Mouse (Mus musculus): ENCODE data around the gene Fto. TPM values are rescaled to one million over a fixed set of nuclear protein-coding genes. Genes with fewer than 3 reads are reported as not detected.

Gene Fto
- total RNA-seq, 2 experiments from 2014 or later = 7.5 to 7.9 TPM

DNA sequence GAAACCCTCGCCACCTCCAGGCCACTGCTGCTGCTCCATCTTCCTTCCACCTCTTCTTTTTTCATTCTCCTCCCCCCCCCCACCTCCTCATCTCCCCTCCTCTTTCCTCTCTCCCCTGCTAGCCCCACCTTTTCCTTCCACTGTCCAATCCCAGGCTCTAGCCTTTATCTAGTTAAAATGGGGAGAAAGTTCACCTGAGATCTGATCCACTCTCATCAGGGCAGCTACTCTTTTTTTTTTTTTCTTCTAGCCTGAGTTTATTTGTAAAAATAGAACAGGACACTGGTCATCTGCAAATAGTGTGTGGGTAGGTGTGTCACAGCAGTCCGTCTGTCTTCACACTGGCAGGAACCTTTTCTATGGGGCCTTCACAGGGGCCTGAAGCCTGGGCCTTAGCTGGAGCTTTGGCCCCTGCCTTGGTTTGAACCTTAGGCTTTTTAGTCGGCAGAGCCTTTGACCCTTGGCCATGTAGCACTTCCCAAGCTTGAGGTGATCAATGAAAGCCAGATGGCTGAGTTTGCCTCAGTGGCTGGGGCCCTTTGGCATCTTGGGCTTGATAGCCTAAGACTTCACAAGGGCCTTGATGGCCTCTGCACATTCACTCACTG, 117.1 kb downstream of the Fto start:
- ATAC-seq (replicated peaks; ENCODE audit: low FRiP score, poor library complexity, severe bottlenecking) = no peak

DNA sequence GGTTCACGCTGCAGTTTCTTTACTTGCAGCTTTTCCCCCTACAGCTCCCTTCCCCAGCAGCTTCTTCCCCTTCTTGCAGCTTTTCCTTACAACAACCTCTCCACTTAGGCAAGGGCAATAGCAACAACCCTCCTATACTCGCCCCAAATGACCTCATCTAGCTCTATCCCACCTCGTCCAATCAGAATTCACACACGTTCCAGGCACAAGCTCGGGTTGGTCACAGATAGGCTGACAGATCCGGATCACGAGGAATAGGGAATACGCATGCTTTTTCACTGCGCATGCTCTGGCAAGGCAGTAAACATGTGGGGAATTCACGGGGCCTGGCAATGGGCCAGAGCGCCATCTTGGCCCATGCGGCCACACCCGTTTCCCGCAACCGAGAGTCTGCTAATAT, 122.7 kb downstream of the Fto start:
- ATAC-seq (replicated peaks; ENCODE audit: low FRiP score, poor library complexity, severe bottlenecking) = no peak

DNA sequence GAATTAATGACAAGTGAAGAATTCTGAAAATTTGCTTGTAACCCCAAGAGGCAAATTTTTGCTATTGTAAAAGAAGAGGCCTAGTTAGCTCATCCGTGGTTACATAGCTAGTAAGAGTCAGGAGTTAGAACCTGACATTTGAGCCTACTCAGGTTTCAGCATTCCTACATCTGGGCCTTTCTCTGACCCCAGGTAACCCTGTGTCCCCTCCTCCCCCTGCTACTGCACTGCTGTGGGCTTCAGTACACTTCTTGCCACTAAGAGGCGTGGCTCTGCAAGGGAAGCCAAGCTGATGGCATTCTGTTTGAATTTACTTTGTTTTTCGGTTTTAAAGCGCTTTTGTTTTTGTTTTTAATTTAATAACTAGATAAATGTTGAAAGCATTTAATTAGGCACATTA, 130.6 kb downstream of the Fto start:
- no peak for ATAC-seq (replicated peaks; ENCODE audit: low FRiP score, poor library complexity, severe bottlenecking)

DNA sequence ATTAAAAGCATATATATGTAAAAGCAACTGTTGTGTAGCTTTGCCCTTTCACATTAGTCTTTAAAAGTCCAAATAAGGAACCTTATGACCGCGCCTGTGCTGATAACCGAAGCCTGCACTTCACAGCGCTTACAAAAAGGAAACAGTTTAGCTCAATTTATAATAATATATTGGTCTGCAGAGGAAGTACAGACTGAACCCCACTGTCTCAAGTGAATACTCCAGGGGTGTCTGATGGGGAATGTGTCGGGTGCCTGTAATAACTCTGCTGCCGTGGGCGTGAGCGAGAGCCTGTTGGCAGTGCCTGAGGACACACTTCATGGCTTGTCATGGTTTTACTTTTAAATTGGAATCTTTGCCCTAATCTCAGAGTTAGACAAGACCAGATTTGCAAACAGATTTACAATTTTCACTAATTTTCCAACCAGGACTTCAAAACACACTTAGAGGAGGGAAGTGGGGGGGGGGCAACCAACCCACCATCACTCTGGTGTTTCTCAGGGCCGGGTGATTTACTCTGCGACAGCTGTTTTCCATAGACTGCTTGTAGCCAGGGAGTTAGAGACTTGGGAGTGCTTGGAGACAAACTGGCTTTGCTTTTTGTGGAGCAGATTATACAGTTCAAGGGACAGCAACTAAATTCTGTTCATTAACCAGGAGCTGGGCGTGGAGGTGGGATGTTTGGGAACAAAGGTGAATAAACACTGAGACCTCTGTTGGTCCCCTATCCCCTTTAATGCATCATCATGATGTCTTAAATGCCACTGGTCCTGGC, 131.5 kb downstream of the Fto start:
- no peak for ATAC-seq (replicated peaks; ENCODE audit: low FRiP score, poor library complexity, severe bottlenecking)

DNA sequence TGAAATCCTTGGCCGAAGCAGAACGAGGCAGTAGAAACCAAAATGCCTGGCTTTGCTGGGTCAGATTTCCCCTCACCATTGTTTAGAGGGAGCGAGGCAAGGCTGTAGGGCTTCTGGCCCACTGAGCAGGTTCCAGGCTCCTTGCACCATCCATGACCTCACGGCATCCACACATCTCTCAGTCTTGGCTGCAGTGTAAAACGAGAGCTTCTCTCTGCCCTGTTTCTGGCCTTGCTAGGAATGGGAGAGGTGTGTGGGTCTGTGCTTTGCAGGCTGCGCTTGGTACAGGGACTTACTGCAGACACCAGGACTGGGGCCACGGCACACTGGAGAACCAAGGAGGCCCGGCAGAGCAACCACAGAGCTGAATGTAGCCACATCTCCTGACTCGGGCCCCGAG, 132.2 kb downstream of the Fto start:
- no peak for ATAC-seq (replicated peaks; ENCODE audit: low FRiP score, poor library complexity, severe bottlenecking)

DNA sequence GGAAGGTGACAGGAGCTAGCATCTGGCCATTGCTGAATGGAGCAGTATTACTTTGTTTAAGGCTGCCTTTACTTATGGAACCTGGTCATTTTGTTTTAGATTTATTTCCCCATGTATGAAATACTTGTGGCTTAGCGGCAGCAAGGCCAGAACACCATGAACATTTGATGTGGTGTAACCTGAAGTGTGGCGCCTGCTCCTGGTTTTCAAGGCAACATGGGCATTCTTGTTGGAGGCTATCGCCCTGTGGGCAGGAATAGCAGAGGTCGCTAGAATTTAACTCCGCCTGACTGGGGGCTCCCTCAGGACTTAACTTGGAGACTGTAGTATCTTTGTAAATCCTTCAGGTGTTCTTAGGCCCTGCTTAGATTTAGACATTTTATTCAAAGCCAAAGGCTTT, 132.7 kb downstream of the Fto start:
- ATAC-seq (replicated peaks; ENCODE audit: low FRiP score, poor library complexity, severe bottlenecking) = no peak

DNA sequence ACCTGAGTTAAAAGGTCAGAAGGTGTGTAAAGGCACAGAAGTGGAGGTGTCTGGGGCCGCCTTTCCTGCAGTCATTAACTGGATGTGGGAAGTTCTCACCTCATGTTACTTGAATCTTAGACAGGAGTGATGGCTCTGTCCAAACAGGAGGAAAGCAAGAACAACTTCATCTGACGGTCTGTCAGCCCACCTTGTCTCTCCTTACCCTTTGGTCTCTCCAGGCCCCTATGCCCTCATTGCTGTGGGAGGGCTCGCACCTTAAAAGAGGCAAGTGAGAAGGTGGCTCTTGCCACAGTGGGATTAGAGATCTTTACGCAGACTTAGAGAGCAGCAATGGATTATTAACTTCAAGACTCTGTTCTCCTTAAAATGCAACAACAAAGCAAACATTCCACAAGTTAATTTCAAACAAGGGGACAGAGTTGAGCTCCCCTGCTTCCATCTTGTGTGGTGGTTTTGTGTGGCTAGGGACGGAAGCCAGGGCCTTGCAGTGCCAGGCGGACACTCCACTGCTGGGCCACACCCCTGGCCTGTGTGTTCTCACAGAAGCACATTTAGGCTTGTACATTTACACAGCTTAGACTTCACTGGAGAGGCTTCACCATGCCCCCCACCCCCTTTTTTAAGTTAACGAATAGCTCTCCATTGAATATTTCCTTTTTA, 135.5 kb downstream of the Fto start:
- ATAC-seq (replicated peaks; ENCODE audit: low FRiP score, poor library complexity, severe bottlenecking) = no peak

DNA sequence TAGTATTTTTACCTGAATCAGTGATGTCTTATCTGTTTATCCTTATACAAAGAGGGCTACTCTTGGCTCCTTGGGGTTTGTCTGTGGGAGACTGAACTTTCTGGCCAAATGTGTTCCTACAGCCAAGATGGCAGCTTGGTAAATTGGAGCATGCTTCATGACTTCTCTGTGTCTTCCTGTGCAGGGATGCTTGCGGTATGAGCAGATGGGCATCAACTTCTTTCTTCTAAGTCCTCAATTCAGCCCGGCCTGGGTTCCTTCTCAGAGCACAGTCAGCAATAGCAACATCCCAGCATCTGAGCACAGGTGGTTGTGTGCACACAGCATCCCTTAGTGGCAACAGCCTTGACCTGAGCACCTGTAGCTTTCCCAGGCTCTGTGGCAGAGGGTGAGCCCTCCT, 141.6 kb downstream of the Fto start:
- ATAC-seq (replicated peaks; ENCODE audit: low FRiP score, poor library complexity, severe bottlenecking) = no peak

DNA sequence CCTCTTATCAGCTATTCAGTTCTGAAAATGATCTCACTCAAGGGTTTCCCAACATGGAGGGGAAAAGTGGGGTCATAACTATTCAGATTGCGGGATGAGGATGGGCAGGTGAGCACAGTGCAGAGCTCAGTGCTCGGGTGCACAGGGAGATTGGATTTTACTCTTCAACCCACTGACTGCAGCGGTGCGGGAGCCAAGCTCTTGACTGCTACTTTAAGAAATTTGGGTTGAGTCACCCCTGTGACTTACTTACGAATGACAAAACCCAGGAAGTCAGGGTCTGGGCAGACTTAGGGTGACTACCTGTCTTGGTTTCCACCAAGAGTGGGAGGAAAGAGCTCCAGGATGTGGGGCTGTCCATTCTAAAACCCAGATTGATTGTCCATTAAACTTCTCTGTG, 142.3 kb downstream of the Fto start:
- ATAC-seq (replicated peaks; ENCODE audit: low FRiP score, poor library complexity, severe bottlenecking) = no peak

DNA sequence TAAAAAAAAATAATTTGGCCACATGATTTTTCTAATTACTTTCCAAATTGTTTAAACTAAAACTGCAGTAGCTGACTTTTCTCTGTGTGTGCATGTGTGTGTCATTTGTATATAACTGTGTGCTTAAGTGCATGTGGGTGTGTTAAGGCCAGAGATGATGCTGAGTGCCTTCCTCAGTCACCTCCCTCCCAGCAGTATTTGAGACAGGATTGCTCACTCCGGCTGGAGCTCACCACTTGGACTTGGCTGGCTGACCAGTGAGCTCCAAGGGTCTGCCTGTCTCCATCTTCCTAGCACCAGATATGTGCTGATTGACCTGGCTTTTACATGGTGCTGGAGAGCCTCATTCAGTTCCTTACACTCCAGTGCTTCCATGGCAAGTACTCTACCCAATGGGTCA, 144.7 kb downstream of the Fto start:
- no peak for ATAC-seq (replicated peaks; ENCODE audit: low FRiP score, poor library complexity, severe bottlenecking)

DNA sequence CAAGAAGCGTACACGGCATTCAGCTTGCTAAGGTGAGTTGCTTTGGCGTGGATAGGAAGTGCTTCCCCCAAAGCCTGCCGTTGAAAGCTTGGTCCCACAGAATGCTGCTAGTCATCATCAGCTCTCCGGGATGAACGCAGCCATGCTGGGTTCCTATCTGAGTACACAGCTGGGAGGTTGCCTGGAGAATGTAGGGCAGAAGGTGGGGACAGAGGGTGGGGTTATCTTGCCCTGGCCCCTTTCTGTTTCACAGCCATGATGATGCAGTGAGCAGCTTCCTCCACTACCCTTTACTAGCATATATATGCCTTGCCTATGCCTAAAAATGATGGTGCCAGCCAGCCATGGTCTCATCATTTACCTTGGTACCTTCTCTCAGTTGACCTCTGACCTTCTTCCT, 147.6 kb downstream of the Fto start:
- ATAC-seq (replicated peaks; ENCODE audit: low FRiP score, poor library complexity, severe bottlenecking) = no peak

DNA sequence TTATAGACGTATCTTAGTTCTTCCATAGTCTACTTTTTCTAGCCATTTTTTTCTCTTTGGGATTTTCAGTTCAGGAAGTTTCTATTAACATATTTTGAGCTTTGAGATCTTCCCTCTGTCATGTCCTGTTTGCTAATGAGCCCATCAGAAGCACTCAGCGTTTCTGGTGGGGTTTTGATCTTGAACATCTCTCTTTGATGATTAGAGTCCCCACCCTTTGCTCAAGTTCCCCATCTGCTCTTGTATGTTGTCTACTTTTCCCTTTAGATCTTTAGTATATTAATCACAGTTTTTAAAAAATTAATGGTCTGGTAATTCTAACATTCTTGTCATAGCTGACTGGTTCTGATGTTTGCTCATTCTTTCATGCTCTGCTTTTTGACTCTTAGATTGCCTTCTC, 150.4 kb downstream of the Fto start:
- ATAC-seq (replicated peaks; ENCODE audit: low FRiP score, poor library complexity, severe bottlenecking) = no peak

DNA sequence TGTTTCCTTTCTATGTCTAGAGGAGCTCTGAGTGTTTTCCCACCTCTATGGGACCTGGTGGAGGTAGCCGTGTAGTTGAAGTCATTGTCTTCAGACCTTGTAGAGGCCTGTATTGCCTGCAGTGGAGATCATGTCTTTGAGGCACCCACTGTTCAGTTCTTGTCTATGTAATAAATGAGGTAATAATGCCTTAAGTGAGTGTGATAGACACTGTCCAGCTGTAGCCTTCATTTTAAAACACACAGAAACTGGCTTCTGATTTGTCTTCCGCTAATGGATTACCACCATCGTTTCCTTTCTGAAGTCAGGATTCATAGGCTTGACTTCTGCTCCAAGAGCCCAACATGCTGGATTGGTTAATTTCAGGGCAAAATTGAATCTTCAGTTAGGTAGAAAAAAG, 154.1 kb downstream of the Fto start:
- no peak; the same call in 1 of the 2 replicates for ATAC-seq (replicated peaks; ENCODE audit: low FRiP score, poor library complexity, severe bottlenecking)

DNA sequence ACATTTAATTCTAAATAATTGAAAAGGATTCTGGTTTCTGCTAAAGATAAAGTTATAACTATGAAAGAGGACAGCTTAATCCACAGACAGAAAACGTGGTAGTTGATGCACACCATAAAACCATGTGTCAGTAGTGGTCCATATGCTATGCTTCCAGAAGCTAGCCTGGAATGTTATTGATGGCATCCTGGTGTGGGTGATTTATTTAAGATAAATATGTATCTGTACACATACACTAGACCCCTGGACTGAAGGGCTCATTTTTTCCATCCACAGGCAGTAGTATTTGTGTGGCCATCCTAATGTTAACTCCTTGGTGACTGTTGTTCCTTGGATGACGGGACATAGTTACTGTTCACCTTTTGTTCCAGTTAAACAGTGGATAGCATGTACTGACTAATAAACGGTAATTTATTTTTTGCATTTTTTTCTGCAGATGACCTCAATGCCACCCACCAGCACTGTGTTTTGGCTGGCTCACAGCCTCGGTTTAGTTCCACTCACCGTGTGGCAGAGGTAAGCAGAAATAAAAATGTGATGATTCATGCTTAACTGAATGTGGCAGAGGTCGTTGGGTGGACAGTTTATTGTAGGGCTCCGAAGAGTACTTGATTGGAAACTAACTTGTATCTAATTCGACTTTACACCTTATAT, 154.7 kb downstream of the Fto start:
- ATAC-seq (replicated peaks; ENCODE audit: low FRiP score, poor library complexity, severe bottlenecking) = no peak

DNA sequence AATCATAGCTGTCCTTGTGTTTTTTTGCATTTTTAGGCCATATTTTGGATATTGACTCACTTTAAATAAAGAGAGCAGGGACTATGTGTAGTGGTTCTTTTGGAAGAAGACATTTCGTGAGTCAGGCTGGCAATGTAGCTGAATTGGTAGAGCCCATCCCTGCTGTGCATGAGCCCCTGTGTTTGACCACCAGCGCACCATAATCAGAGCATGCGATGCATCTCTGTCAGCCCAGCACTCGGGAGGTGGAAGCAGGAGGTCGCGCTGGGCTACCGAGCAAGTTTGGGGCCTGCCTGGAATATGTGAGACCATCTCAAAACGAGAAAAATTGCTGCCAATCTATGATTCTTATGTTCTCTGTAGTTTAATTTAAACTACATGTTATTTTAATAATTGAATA, 156.1 kb downstream of the Fto start:
- ATAC-seq (replicated peaks; ENCODE audit: low FRiP score, poor library complexity, severe bottlenecking) = no peak

DNA sequence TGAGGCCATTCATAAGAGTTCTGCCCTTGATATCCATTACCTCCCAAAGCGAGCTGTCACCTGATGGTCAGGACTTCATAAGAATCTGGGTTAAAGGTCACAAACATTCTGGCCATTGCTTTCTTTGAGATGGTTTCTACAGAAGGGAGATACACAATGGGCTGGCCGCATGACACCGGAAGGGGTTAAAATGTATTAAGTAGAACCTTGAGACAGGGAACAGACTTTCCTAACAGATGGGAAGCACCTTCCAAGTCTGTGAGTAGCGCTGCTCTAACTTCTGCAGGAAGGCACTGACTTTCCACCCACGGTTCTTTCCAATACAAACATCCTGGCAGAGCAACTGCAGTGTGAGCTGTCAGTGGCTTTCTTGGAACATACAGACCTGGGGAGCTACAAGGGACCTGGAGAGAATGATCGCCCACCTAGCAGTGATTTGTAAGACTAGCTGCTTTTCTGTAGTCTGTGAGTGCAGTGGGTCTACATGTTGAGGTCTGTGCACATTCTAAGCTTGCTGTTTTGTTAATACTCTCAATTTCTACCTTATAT, 161.5 kb downstream of the Fto start:
- ATAC-seq (replicated peaks; ENCODE audit: low FRiP score, poor library complexity, severe bottlenecking) = no peak

DNA sequence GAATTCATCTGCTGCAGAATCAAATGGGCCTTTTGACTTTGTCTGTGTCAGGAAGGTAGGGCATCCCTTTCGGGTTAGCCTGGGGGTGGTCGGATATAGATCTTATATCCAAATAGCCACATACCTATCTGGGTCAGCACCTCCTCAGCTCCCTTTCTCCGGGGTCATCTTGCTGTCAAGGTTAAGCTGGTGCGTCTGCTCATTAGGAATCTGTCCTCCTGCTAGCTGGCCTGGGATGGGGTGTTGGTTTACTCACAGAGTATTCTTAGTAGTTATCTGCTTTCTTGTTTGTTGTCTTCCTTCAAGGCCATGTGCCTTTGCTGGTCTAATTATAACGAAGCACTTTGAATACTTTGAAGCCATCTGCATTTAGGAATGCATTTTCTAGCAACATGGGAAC, 163.7 kb downstream of the Fto start:
- no peak for ATAC-seq (replicated peaks; ENCODE audit: low FRiP score, poor library complexity, severe bottlenecking)

DNA sequence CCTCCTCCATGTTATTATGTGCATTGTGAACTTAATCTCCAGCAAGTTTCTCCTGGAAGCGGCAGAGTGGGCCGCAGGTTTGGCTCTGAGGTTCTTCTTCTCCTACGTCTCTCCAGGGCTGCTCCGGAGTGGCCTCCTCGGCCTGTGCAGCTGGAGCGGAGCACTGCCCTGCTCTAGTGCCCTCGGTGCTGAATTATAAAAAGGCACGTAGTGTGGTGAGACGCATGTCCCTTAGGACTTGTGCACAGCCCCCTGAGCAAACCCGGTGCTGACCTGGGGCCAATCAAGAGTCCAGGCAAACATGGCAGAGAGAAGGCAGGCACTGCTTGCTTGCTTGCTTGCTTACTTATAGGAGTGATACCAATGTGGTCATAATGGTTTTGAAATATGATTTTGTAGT, 164.1 kb downstream of the Fto start:
- ATAC-seq (replicated peaks; ENCODE audit: low FRiP score, poor library complexity, severe bottlenecking) = no peak

DNA sequence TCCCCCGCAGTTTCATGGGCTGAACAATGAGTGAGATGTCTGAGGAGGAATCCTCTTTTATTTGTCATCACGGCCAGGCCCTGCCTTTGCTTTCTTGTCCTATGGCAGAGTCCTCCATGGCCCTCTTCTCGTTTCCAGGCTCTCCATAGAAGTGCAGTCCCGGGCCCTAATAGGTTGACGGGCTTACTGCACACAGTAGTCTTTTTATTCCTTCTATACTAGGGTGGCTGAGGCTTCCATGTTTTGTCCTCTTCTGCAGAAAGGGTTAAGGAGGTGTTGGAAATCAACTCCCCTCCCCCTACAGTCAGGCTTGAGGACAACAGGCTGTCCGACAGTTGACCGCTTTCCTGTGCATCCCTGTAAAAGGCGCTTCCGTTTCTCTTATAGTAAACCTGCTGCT, 169.2 kb downstream of the Fto start:
- no peak for ATAC-seq (replicated peaks; ENCODE audit: low FRiP score, poor library complexity, severe bottlenecking)

DNA sequence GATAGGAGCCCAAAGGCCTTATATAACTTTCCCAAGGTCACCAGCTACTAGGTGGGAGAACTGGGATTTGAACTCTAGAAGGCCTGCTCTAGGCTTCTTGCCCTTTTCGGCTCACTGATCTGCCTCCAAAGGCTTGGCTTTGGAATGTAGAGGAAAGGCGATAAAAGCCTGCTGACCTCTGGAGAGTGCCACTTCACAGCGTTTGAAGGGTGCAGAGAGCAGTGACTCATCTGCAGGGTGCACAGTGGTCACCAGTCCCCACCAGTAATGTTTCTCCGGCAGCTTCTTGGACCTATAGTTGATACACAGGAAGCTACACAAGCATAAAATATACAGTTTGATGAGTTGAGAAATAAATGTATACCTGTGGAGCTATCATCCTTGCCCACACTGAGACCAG, 173.1 kb downstream of the Fto start:
- ATAC-seq (replicated peaks; ENCODE audit: low FRiP score, poor library complexity, severe bottlenecking) = no peak

DNA sequence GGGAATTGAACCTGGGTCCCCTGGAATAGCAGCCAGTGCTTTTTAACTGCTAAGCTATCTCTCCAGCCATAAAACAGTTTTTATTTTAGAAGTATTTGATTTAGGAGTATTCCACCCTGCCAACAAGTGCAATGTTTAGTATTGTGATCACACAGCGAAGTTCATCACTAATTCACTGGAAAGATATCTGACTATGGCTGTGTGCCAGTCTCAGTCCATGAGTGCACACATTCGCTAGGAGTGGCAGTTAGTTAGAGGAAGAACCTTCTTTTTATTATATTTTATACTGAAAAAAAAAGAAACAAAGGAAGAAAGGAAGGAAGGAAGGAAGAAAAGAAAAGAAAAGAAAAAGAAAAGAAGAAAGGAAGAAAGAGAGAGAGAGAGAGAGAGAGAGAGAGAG, 174.1 kb downstream of the Fto start:
- ATAC-seq (replicated peaks; ENCODE audit: low FRiP score, poor library complexity, severe bottlenecking) = no peak
